Mouse (Mus musculus) lung, adult 2 months (tissue): ENCODE data around the gene Tnfaip8l3.

Experiments
- CTCF ChIP-seq: fragments of 200-500 bp; IDR thresholded peaks from 2 replicates; pipeline ENCODE4 v1.5.1; 2011; ENCODE audit warnings: mild to moderate bottlenecking, low read length, control low read depth; ENCODE audit not compliant: insufficient read depth
- POLR2A ChIP-seq: fragments of 200-500 bp; IDR thresholded peaks from 2 replicates; pipeline ENCODE4 v1.6.1; 2011; ENCODE audit warnings: low read depth, mild to moderate bottlenecking, control low read depth, low read length, borderline replicate concordance; ENCODE audit errors: extremely low read depth

GRCm38 (mm10) chr9:54098636-54099035, 30.4 kb upstream of the Tnfaip8l3 start:
- TF ChIP-seq CTCF (no peak), POLR2A (no peak)
